Mouse (Mus musculus) embryo, embryonic 9.5 days (tissue): ENCODE measurements at regions not wholly inside any gene's neighbourhood (a gene's known extent, or its start where the extent isn't known, plus 50 kb on each side); places are given as distances from the start of the nearest gene placed in this dataset.

Experiments used
- DNase-seq: peaks from one replicate; pipeline ENCODE4 v3.0.0-alpha.2; 2017; ENCODE audit errors: extremely low spot score

DNA sequence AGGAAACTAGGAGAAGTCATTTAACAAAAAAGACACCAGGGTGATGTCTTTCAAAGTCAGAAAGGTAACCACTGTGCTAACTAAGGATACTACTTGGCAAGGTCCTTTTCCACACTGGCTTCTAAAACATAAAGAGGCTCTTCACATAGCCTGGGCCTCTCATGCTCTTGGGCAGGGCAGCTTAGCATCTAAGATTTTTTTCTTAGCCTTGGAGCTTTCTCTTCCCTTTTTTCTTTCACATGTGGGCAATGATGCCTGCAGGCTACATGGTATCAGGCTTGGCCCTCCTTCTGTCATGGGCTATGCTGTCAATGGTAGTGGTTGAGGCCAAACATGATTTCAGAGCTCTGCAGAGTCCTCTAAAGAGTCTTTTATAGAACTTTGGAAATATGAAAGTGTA is 60.6 kb downstream of the Serpinb6d start:
- DNase-seq = no peak

- peak; percentile 38 for DNase-seq
These were observed 80.7 kb downstream of the Serpinb6e start for GRCm38 (mm10) chr13:33762293-33763125.

GRCm38 (mm10) chr13:33763295-33763916 is 79.8 kb downstream of the Serpinb6e start:
- no peak for DNase-seq
